Mouse (Mus musculus): Measurements from ENCODE around the gene Magi1. TPM values are rescaled to one million over a fixed set of nuclear protein-coding genes. Genes with fewer than 3 reads are reported as not detected.

Gene Magi1
- total RNA-seq (2014; rRNA removed) (45.4 and 70.4 TPM in 2 replicates), polyA plus RNA-seq (2015; fragmentation: Nextera tagmentation; extraction: Ambion mirVana) (24.1 and 27.6 TPM in 2 replicates)

GRCm38 (mm10) chr6:94283318-94284061 lies at the start of gene Magi1:
Gene Magi1 (minus strand): TSS chr6:94283917.
- peak within 1 kb of the TSS; percentile 96 for H3K4me2 ChIP-seq (ENCODE audit: low read depth, low read length, poor library complexity, severe bottlenecking)
- H3K4me3 ChIP-seq (ENCODE audit: low read depth, low read length): peak within 1 kb of the TSS; percentile 86
- H3K27ac ChIP-seq (ENCODE audit: low read depth, low read length): peak within 1 kb of the TSS; percentile 68; the same call in 1 of the 2 replicates
- peak; percentile 96 for DNase-seq (ENCODE audit: low spot score)
- no peaks in the 10 kb centered on the region for H3K9me3 ChIP-seq (ENCODE audit: low read length)
- TF ChIP-seq CTCF (IDR thresholded peaks at IDR 0.05): no peak
- WGBS: under 1% methylated on average over 85 of the region's 86 CpGs
- peak; percentile 93 for ATAC-seq (ENCODE audit: low FRiP score)
- H3K36me3 ChIP-seq (ENCODE audit: insufficient read depth, low read length): no peaks in the 10 kb centered on the region
- peaks cover 13% of the 10 kb centered on the region; the same call in 1 of the 2 replicates for H3K4me1 ChIP-seq (ENCODE audit: insufficient read depth, low read length)
- H3K27me3 ChIP-seq (ENCODE audit: insufficient read depth, low read length): no peaks in the 10 kb centered on the region
- H3K9ac ChIP-seq (replicated peaks; ENCODE audit: low read length, poor library complexity, severe bottlenecking): peak within 1 kb of the TSS; percentile 56

- WGBS: 78% methylated on average over 4 of the region's 4 CpGs
- Histone ChIP-seq H3K27ac (ENCODE audit: low read depth, low read length) (no peak overlapping the region), H3K27me3 (ENCODE audit: insufficient read depth, low read length) (no peaks in the 10 kb centered on the region), H3K9ac (replicated peaks; ENCODE audit: low read length, poor library complexity, severe bottlenecking) (no peak overlapping the region), H3K4me3 (ENCODE audit: low read depth, low read length) (no peak overlapping the region), H3K4me1 (ENCODE audit: insufficient read depth, low read length) (no peaks in the 10 kb centered on the region), H3K4me2 (ENCODE audit: low read depth, low read length, poor library complexity, severe bottlenecking) (no peak overlapping the region), H3K9me3 (ENCODE audit: low read length) (no peaks in the 10 kb centered on the region), H3K36me3 (ENCODE audit: insufficient read depth, low read length) (no peaks in the 10 kb centered on the region)
- TF ChIP-seq CTCF (IDR thresholded peaks at IDR 0.05): no peak
- DNase-seq (ENCODE audit: low spot score) (no peak), ATAC-seq (ENCODE audit: low FRiP score) (no peak)
Observed at GRCm38 (mm10) chr6:94327143-94327542, 43.4 kb upstream of the Magi1 start.

- WGBS: 91% methylated on average over 3 of the region's 3 CpGs
- Histone ChIP-seq H3K27ac (ENCODE audit: low read depth, low read length) (no peak overlapping the region), H3K4me3 (ENCODE audit: low read depth, low read length) (no peak overlapping the region), H3K27me3 (ENCODE audit: insufficient read depth, low read length) (no peaks in the 10 kb centered on the region), H3K4me2 (ENCODE audit: low read depth, low read length, poor library complexity, severe bottlenecking) (no peak overlapping the region), H3K9me3 (ENCODE audit: low read length) (no peaks in the 10 kb centered on the region), H3K4me1 (ENCODE audit: insufficient read depth, low read length) (no peaks in the 10 kb centered on the region), H3K9ac (replicated peaks; ENCODE audit: low read length, poor library complexity, severe bottlenecking) (no peak overlapping the region), H3K36me3 (ENCODE audit: insufficient read depth, low read length) (no peaks in the 10 kb centered on the region)
- no peak for DNase-seq (ENCODE audit: low spot score)
- ATAC-seq (ENCODE audit: low FRiP score): no peak
- no peak for TF ChIP-seq CTCF (IDR thresholded peaks at IDR 0.05)
Observed at GRCm38 (mm10) chr6:94316886-94317285, 33.2 kb upstream of the Magi1 start.

GRCm38 (mm10) chr6:94312285-94312684 lies 28.6 kb upstream of the Magi1 start:
- TF ChIP-seq CTCF (IDR thresholded peaks at IDR 0.05): no peak
- H3K4me1 ChIP-seq (ENCODE audit: insufficient read depth, low read length): no peaks in the 10 kb centered on the region
- DNase-seq (ENCODE audit: low spot score) (no peak), ATAC-seq (ENCODE audit: low FRiP score) (no peak)
- no peak overlapping the region for H3K4me3 ChIP-seq (ENCODE audit: low read depth, low read length)
- no peaks in the 10 kb centered on the region for H3K36me3 ChIP-seq (ENCODE audit: insufficient read depth, low read length)
- no peaks in the 10 kb centered on the region for H3K9me3 ChIP-seq (ENCODE audit: low read length)
- H3K9ac ChIP-seq (replicated peaks; ENCODE audit: low read length, poor library complexity, severe bottlenecking): no peak overlapping the region
- WGBS: 69% methylated on average over 7 of the region's 7 CpGs
- H3K27me3 ChIP-seq (ENCODE audit: insufficient read depth, low read length): no peaks in the 10 kb centered on the region
- H3K4me2 ChIP-seq (ENCODE audit: low read depth, low read length, poor library complexity, severe bottlenecking): no peak overlapping the region
- H3K27ac ChIP-seq (ENCODE audit: low read depth, low read length): no peak overlapping the region

GRCm38 (mm10) chr6:94308498-94308897 lies 24.8 kb upstream of the Magi1 start:
- DNase-seq (ENCODE audit: low spot score) (peak; percentile 67), ATAC-seq (ENCODE audit: low FRiP score) (no peak)
- no peak overlapping the region for H3K4me3 ChIP-seq (ENCODE audit: low read depth, low read length)
- WGBS: 25% methylated on average over 7 of the region's 7 CpGs
- TF ChIP-seq CTCF (IDR thresholded peaks at IDR 0.05): no peak
- no peak overlapping the region for H3K4me2 ChIP-seq (ENCODE audit: low read depth, low read length, poor library complexity, severe bottlenecking)
- H3K9me3 ChIP-seq (ENCODE audit: low read length): no peaks in the 10 kb centered on the region
- H3K4me1 ChIP-seq (ENCODE audit: insufficient read depth, low read length): no peaks in the 10 kb centered on the region
- no peak overlapping the region for H3K9ac ChIP-seq (replicated peaks; ENCODE audit: low read length, poor library complexity, severe bottlenecking)
- H3K27ac ChIP-seq (ENCODE audit: low read depth, low read length): no peak overlapping the region
- H3K27me3 ChIP-seq (ENCODE audit: insufficient read depth, low read length): no peaks in the 10 kb centered on the region
- no peaks in the 10 kb centered on the region for H3K36me3 ChIP-seq (ENCODE audit: insufficient read depth, low read length)

- ATAC-seq (ENCODE audit: low FRiP score): no peak
- H3K4me2 ChIP-seq (ENCODE audit: low read depth, low read length, poor library complexity, severe bottlenecking): no peak overlapping the region
- whole genome bisulfite sequencing: 87% methylated on average over 6 of the region's 6 CpGs
- no peak overlapping the region for H3K9ac ChIP-seq (replicated peaks; ENCODE audit: low read length, poor library complexity, severe bottlenecking)
- H3K27ac ChIP-seq (ENCODE audit: low read depth, low read length): no peak overlapping the region
- no peak overlapping the region for H3K4me3 ChIP-seq (ENCODE audit: low read depth, low read length)
- no peaks in the 10 kb centered on the region for H3K9me3 ChIP-seq (ENCODE audit: low read length)
- no peak for DNase-seq (ENCODE audit: low spot score)
- H3K36me3 ChIP-seq (ENCODE audit: insufficient read depth, low read length): no peaks in the 10 kb centered on the region
- no peak for TF ChIP-seq CTCF (IDR thresholded peaks at IDR 0.05)
- no peaks in the 10 kb centered on the region for H3K27me3 ChIP-seq (ENCODE audit: insufficient read depth, low read length)
- no peaks in the 10 kb centered on the region for H3K4me1 ChIP-seq (ENCODE audit: insufficient read depth, low read length)
Observed at GRCm38 (mm10) chr6:94303512-94303911, 19.8 kb upstream of the Magi1 start.

Measured in midbrain, postnatal 0 days (tissue).